Mouse (Mus musculus): ENCODE data around the gene Lcn9.

Lcn9 gene

DNA sequence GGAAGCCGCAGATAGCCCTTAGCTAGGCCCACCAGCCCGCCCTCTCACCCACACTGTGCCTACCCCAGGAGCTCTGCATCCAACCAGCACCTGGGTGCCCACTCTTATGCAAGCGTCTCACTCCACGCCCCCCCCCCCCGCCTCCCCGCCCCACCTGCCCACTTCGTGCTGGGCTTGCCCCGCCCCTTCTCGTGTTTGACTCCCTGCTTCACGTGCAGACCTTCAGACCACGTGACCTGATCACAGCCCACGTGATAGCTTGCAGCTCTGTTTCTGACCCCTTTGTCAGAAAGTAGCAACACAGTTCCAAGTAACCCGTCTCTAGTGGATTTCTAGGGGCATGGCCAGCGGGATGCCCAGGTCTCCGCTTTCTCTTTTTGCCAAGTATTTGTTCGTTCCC is 24.3 kb downstream of the Lcn9 start, which contains the start of gene Sohlh1:
TSS of gene Sohlh1 (minus strand) at position 23 of the 400 bp plus-strand sequence.
- in situ Hi-C loops (cut with MboI, MseI): no loop called here

DNA sequence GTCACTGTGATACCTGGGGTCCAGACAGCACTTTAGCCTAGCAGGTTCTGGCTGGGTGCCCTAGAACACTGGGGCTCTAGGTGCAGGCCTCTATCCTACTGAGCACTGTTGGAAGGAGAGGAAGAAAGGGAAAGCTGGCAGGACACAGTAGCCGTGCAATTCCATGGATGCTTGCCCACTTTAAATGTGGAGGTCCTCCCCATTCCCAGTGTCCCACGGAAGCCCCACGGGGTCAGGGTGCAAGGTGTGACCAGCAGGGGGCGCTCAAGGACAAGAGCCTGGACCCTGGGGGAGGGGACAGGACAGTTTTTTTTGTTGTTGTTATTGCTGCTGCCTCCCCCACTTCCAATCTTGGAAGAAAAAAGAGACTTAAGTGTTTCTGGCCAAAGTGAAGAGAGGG is 27.4 kb downstream of the Lcn9 start:
- in situ Hi-C loops (cut with MboI, MseI): no loop called here

DNA sequence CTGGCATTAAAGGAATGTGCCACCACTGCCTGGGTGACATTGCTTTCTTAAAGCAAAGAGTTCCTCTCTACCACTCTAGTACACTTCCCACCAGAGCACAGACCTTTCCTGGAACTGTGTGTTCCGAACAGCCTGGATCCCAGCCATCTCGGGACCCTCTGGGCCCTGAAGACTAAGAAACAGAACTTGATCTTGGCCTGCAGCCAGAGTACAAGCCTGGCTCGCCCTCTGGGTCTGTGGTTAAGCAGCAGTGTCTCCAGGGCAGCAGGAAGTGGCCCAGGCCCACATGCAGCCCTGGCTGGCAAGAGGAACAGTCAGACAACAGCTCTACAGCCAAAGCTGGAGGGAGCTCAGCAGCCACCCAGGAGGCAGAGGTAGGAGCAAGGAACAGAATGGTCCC is 29.7 kb downstream of the Lcn9 start:
- in situ Hi-C loops (cut with MboI, MseI): no loop called here

DNA sequence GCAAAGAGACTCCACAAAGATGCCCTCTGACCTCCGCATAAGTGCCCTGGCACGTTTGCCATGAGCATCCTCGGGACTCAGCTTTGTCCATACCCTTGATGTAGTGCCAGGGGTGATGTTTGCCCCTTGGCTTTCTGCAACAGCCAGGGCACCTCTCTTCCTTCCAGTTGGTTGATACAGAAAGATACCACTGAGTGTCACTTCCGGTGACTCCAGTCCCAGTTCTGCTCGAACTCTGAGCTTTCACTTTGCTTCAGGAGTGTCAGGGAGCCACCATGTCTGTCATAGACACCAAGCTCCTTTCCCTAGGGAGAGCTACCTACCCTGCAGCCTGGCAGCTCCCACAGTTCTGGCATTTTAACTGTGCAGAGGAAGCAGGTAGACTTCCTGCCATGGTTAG is 31.0 kb downstream of the Lcn9 start:
- in situ Hi-C loops (cut with MboI, MseI): no loop called here

DNA sequence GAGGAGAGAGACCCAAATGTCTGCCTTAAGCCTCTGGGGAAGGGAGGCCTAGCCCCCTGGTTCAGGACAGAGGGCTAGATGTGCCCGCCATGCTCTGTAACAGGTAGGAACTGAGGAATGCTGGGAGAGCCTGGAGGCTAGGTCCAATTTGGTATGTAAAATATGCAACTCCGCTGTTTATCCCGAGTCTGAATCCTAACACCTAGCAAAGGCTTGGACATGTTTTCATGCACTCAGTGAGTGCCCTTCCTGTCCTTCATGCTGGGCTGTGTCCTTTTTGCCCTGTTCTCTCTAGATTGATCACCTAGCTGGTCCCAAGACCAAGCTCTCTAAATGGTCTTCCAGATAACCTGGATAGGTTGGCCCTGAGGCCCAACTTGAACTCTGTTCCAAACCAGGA is 36.9 kb downstream of the Lcn9 start:
- in situ Hi-C loops (cut with MboI, MseI): no loop called here

DNA sequence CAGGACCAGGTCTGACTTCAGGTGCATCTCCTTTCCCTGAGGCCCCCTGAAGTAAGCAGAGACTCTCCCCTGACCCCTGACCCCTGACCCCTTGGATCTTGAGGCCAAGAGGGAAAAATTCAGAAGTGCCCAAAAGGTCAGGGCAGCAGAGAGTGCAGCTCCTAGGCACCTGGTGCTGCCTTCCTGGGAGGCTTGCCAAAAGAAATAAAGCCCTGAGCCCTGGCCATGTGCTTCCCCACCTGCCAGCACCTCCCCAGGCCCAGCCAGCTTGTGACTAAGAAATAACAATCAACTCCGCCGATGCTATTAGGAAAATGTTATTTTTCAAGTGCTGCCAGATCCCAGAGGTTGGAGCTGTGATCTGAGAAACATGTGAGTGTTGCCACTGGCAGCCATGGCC is 39.1 kb downstream of the Lcn9 start:
- in situ Hi-C loops (cut with MboI, MseI): no loop called here

DNA sequence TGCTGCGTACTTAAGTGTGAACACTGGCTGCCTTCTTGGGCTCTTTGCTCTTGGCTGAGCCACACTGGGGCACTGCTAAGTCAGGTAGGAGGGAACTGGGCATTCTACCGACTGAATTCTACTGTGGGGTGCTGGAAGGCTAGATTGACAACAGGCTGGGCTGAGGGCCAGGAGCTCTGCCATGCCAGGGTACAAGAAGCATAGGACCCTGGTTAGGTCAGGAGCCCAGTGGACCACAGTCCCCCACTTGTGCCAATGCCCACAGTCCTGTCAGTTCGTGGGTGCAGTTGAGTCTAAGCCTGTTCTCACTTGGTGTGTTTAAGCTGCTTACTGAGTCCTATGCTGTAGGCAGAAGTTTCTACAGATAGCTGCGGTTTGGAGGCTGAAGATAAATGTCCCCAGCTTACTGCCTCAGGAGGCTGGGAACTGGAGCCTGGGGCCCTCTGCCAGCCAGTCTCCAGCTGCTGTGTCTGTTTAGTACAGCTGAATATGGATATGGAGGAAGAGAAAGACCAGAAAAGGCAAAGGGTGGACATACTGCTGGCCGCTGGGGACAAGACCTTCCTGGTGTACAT is 39.8 kb downstream of the Lcn9 start:
- in situ Hi-C loops (cut with MboI, MseI): no loop called here

DNA sequence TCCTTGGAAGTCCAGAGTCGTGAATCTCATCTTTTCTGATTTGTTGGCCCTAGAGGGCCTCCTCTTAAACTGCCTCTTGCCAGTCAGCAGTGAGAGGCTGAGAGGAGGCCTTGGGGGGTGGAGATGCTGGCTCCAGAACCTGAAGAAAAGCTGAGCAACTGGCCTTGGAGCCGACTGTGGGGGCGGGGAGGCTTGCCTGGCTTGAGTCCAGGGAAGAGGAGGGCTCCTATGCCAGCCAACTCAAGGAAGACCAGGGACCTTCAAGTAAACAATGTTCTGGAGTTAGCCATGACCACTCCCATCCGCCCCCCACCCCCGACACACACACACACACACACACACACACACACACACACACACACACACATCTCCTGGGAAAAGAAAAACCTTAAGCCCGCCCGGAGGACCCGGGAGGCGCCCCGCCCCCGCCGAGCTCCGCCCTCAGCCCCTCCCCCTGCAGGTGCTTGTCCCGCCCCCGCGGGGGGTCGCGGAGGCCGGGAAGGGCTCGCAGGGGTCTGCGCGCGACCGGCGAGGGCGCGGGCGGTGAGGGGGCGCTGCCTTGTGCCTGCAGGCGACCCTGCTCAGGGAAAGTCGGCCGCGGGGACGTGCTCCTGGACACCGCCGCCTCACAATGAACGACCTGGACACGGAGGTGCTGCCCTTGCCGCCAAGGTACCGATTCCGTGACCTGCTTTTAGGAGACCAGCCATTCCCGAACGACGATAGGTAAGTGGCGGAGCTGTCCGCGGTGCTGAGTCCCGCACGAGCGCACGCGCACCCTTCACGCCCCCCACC is 40.6 kb downstream of the Lcn9 start, which contains the start of gene Kcnt1:
TSS of gene Kcnt1 (plus strand) at position 398 of the 795 bp plus-strand sequence.
- in situ Hi-C loops (cut with MboI, MseI): no loop called here

DNA sequence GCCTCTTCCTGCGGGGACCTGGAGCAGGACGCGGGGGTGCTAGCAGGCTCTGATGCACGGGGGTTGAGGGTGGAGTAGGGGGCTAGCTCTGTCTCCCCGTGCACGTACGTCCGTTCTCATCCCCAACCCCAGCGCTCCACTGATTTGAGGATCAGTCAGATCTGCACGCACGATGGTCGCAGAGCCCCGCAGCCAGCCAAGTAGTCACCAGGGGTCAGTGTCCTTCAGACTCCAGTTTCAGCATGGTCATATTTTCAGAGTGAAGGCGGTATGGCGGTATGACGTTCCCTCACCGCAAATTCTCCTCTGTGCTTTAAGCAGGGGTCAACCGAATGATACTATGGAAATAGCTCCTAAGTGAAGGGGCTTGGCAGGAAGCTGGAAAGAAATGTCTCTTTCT is 41.3 kb downstream of the Lcn9 start:
- in situ Hi-C loops (cut with MboI, MseI): no loop called here

DNA sequence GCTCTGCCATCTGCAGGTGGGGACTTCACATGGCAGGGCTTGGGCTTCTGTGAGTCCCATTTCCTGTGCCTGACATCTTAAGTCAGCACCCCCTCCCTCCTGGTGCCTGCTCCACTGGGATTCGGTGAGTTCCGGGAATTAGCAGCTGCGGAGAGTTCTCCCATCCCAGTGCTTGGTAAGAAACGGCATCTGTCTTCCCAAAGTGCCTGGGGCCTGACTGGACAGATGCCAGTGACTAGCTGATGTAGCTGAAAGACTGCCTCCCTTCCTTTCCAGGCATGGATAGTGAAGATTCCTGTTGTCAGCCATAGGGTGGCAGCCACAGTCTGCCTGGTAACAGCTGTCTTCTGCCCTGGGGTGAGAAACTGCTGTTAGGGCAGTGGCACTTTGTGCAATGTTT is 42.5 kb downstream of the Lcn9 start:
- in situ Hi-C loops (cut with MboI, MseI): no loop called here

DNA sequence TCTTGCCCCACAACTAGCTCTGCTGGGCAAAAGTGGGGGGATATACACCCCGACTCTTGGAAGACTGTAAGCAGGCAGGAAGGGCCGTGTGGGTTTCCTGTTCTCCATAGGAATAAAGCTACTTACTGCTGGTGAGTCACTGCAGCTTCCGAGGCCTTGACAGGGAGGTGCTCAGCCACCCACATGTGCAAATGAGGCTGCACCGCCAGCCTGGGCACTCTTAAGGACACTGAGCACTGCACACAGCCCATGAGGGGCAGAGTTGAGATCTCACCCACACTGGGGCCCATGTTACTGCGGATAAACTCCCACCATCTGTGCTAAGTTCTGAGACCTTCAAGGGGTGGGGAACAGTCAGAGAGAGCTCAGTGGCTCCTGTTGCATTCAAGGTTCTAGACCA is 43.7 kb downstream of the Lcn9 start:
- in situ Hi-C loops (cut with MboI, MseI): no loop called here
